Mouse (Mus musculus) MEL (cell line): ENCODE results near the gene Dach2.

Experiments
- CHD2 ChIP-seq: IDR thresholded peaks from 2 replicates; pipeline ENCODE4 v1.6.1; 2011; ENCODE audit warnings: low read length, improper control_type of control experiment
- POLR2A ChIP-seq, 2 experiments: IDR thresholded peaks; 2 replicates each; pipeline ENCODE4 v1.6.1; 2011 to 2012; ENCODE audit warnings: low read length in 2 of 2, mild to moderate bottlenecking in 2 of 2, control low read depth in 1 of 2, improper control_type of control experiment in 1 of 2, low read depth in 1 of 2, moderate library complexity in 1 of 2; ENCODE audit not compliant: control insufficient read depth in 1 of 2, insufficient read depth in 1 of 2, poor library complexity in 1 of 2
- USF1 ChIP-seq: IDR thresholded peaks from 2 replicates; pipeline ENCODE4 v1.6.1; 2014; ENCODE audit warnings: low read depth, mild to moderate bottlenecking, inconsistent platforms, low read length, improper control_type of control experiment, moderate library complexity
- ZC3H11A ChIP-seq: IDR thresholded peaks from 2 replicates; pipeline ENCODE4 v1.6.1; 2012; ENCODE audit warnings: low read depth, mild to moderate bottlenecking, inconsistent platforms, low read length, improper control_type of control experiment

DNA sequence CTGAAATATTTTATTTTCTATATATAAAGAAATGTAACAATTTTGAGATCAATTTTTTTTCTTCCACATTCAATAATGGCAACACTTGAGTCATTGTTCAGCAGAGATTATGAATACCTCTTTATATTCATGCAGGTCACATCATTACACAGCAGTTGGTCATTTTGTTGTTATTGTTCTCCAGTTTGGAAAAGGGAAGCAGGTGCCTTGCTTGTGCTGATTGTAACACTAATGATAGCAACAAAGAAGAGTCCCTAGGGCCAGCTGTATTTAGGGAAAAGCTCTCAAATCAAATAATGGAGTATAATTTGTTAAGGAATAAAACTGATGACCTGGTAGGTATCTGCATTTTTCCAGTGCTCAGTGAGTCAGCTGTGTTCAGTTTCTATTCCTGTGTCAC lies 513.1 kb downstream of the Dach2 start:
- TF ChIP-seq CHD2 (no peak), POLR2A (IDR thresholded peaks at IDR 0.05; ENCODE audit: control insufficient read depth in 1 of 2, insufficient read depth in 1 of 2, low read depth in 1 of 2, low read length in 2 of 2, poor library complexity in 1 of 2) (no peak), USF1 (no peak), ZC3H11A (no peak)
